14 mouse cellular contexts compared by ENCODE assay signal in genomic region chr1:80784155-80784554, GRCm38 (mm10).
"Had no signal": no experiment of that assay in that cellular context is flagged by ENCODE, and none has a peak within 500 bp of the region (broad histone marks: within the 10 kb centered on the region; RNA-seq: fewer than 3 reads in every experiment).

No protein-coding gene starts in this region.

- H3K36me3 ChIP-seq: midbrain, embryonic 10.5 days; neural tube, embryonic 15.5 days had no signal

- H3K4me3 ChIP-seq: midbrain, embryonic 10.5 days; myocyte; neural tube, embryonic 15.5 days had no signal

- H3K27ac ChIP-seq: liver, embryonic 14.5 days; midbrain, embryonic 10.5 days; neural tube, embryonic 15.5 days had no signal

- DNase-seq: kidney, adult 9 months; kidney, postnatal 10 days; left cerebral cortex, postnatal 4 days; lung, adult 18-20 months; midbrain, embryonic 14.5 days; right cerebral cortex, adult 18-20 months; right cerebral cortex, postnatal 25 days; thymus, adult 2 months; thymus, postnatal 36 days had no signal

- H3K9ac ChIP-seq: liver, embryonic 14.5 days; neural tube, embryonic 15.5 days had no signal

- H3K4me2 ChIP-seq: neural tube, embryonic 15.5 days had no signal

- ATAC-seq: intestine, embryonic 16.5 days had no signal

- H3K27me3 ChIP-seq: neural tube, embryonic 15.5 days had no signal

- H3K4me1 ChIP-seq: midbrain, embryonic 10.5 days; neural tube, embryonic 15.5 days had no signal
